Mouse (Mus musculus): ENCODE data around the gene Gapdh.

Gene Gapdh

DNA sequence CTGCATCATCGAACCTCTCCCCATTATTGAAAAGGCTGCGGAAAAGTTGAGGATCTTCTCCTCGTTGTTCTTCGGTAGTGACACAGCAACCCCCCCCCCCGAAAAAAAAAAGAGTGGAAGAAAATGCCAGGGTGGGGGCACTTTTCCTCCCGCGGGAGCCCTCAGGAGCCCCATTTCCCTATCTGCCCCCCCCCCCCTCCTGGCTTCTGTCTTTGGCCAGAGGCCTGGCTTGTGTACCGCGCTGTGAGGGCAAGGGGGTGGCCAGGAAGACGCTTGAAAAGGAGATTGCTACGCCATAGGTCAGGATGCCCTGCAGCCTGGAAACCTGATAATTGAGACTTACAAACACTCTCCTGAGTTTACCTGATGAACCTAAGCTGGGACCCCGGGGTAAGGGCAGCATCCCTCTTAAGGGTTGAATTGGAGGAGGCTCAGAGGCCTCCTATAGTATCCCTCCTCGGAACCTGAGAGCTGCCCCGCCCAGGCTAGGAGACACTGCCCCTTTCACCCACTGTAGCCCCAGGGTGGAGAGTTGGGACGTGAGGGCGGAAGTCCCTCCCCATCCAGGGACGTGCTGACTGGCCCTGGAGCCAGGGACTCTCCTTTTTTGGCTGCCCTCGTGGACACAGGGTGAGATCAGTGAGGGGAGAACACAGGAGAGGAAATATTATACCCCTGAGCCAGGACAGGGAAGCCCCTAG is at the start of gene Gapdh:
Gapdh (minus strand) TSS at position 417 of the 701 bp plus-strand sequence.
- peak; percentile 86 for DNase-seq

DNA sequence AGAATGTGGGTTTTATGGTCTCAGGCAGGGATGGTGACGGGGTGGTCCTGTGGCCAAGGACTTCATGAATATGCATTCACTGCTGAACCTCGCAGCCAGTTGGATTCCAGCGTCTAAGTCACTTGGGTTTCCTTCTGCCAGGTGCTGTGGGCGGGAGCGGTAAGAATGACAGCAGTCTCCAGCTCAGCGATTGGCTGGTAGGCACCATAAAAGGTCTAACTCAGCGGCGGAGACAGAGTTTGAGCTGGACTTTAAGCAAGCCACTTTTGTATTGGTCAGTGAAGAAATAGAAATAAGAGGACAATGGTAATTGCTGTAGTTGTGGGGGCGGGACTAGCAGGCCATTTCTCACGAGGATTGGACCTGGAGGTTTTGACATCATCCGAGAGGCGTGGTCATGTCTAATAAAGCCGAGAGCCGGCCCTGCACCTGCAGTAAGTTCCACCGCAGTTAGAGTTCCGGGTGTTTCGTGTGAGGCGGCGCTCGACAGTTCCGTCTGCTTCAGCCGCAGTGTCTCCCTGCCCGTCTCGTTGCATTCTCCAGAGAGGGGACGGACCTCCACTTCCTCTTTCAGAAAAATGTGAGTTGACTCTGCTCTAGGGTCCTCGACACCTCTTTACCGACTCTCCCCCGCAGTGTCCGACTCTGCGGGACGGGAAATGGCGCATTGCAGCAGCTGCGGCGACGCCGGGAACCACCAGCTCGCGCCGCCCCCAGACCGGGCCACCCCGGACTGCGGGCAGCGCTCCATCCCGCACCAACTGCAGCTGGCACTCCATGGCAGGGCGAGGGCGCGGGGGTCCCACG is 49.1 kb upstream of the Gapdh start, which contains the start of gene Vamp1:
Vamp1 (plus strand) TSS at position 404 of the 807 bp plus-strand sequence.
- peak; percentile 97 for DNase-seq

DNA sequence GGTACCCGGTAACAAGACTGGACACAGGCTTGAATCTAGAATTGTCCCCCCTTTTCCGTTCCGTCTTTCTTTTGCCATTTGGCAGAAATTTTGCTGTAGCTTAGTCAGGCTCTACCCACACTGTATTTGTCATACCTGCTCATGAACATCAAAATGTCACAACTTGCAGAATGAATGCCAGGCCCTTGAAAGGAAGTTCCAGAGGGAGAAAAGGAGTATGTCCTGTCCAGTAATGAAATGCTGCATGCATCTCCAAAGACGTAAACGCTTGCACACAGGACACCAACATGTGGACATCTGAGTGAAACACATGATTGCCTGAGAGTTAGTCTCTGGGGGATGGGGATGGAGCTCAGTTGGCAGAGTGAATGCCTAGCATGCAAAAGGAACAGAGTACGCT is 47.4 kb upstream of the Gapdh start:
- DNase-seq: no peak

DNA sequence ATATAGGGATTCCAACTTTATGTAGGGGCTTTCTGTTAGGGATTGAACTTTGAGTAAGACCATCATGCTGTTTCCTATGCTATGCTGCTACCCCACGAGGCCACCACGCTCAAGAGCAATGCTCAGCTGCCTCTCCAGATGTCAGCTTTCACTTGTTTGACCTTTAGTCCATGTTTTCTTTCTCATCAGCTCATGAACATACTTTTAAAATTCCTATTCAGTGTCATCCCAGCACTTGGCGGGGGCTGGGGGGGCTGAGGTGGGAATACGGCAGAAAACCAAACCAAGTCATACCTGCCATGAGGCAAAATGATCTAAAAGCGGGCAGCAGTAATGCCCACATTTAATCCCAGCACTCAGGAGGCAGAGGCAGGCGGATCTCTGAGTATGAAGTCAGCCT is 46.9 kb upstream of the Gapdh start:
- no peak for DNase-seq

DNA sequence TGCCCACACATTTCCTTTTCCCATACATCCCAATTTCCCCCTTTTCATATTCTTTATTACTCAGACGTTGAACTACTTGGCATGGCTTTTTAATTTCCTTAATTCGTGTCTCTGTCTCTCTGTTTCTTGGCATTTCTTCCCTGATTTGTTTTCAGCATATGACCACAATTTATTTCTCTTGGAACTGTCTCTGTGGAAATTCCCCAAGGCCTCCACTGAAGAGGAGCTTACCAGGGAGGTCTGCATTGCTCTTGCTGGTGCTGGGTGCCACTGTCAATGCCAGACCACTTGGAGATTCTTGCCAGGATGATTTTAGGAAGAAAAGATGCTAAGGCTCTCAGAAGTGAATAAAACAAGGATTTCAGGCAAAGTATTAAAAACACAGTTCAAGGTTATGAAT is 46.4 kb upstream of the Gapdh start:
- DNase-seq: no peak

DNA sequence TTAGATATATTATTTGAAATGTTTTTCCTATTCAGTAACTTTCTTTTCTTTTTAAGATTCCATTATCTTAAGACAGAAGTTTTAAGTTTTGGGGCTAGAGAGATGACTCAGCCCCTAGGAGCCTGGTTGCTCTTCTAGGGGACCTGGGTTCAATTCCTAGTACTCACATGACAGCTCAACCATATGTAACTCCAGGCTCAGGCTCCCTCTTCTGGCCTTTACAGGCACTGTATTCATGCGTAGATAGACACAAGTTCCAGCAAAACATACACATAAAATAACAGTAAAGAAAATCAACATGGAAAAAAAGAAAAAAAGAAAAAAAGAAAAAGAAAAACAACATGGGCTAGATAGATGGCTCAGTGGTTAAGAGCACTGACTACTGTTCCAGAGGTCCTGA is 44.2 kb upstream of the Gapdh start:
- no peak for DNase-seq

DNA sequence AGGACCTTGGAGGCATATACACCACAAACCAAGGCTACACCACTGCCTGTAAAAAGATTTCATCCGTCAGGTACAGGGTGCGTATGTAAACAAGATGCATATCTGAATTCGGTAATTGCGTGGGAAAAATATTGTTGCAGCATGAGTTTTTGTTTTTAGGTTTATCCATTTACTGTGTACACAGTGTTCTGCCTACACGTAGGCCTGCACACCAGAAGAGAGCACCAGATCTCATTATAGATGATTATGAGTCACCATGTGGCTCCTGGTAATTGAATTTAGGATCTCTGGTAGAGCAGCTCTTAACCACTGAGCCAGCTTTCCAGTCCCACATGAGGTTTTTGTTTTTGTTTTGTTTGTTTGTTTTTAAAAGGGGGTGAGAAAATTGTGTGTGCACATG is 30.9 kb upstream of the Gapdh start:
- no peak for DNase-seq

DNA sequence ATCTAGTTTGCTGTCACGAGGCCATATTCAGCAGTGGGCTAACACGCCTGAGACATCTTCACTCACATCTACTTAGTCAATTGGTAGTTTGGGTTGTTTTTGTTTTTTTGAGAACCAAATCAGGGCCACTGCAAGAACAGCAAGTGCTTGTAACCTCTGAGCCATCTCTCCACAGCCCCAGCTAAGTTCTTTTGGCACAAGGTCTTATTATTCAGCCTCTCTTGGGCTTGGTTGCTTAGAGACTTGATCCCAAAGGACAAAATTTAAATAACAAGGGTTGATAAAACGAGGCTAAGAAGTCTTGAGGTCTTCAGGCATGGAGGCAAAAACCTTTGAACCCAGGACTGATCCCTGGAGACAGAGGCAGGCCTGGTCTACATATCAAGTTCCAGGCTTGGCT is 30.0 kb upstream of the Gapdh start:
- no peak for DNase-seq

DNA sequence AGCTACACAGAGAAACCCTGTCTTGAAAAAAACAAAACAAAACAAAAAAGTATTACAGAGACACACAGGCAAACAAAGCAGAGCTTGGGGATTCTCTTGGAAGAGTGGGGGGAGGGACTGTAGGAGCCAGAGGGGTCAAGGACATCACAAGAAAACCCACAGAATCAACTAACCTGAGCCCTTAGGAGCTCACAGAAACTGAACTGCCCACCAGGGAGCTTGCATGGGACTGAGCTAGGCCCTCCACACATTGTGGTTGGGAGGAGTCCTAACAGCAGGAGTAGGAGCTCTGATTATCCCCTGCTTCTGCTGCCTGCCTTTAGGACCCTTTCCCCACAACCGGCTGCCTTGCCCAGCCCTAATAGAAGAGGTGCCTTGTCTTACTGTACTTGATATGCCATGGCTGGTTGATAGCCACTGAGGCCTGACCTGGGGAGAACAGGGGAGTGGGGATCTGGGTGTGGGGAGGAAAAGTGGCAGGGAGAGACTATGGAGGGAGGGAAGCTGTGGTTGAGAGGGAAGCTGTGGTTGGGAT is 29.3 kb upstream of the Gapdh start:
- no peak for DNase-seq

DNA sequence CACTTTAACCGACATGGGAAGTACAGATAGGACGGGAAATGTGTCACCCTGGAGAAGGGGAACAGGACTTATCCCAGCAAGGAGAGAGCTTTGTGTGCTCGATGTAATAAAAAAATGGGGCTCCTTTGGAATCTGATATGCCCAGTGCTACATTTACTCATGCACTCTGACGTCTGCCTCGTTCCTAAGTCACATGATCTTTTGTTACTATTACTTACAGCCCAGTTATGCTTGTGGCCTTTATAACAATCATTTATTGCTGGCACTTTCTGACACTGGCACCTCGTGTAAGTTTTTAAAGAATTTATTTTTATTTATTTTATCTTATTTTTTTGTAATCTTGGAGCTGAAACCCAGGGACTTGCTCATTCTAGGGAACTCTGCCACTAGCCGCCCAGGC is 27.1 kb upstream of the Gapdh start:
- no peak for DNase-seq

DNA sequence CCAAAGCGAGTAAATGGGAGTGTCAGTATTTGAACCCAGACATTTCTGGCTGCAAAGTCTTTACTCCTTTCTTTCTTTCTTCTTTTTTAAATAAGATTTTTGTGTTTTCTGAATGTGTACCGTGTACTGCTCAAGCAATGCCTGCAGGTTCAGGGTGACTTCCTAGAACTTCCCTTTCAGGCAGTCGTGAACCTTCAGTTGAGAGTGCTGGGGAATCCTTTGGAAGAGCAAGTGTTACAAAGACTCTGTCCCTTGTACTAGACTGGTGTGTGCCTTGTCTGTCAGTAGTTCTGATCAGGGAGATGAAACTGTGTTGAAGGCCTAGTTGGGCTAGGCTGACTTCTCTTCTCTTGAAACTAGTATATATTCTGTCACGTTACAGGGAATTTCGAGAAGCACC is 26.6 kb upstream of the Gapdh start:
- no peak for DNase-seq

DNA sequence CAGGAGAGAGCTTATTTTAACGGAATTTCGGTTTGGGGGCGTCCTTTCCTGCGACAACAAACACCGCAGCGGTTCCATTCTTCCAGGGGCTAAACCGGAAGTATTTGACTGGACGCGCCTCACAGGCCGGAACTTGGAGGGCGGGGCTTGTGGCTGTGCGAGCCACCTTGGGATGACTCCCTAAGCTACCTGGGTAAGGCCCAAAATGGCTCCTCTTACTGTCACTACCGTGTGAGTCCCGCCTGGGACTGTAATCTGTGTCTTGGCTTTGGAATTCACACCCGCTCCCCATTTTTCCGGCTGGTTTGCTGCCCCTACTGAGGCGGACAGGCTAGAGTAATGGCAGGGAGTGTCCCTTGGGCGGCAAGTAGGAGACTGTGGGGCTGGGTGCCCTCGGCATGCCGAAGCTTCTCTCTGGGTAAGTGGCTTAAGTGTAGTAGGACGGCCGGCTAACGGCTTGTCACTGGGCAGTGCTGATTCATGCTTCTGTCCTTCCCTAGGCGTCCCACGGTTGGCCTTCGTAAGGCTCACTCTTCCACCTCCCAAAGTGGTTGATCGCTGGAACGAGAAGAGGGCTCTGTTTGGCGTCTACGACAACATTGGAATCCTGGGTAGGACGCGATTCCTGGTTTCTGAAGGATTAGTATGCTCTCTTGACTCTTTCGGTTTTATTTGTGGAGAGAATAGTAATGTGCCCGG is 25.9 kb upstream of the Gapdh start:
- peak; percentile 94 for DNase-seq

DNA sequence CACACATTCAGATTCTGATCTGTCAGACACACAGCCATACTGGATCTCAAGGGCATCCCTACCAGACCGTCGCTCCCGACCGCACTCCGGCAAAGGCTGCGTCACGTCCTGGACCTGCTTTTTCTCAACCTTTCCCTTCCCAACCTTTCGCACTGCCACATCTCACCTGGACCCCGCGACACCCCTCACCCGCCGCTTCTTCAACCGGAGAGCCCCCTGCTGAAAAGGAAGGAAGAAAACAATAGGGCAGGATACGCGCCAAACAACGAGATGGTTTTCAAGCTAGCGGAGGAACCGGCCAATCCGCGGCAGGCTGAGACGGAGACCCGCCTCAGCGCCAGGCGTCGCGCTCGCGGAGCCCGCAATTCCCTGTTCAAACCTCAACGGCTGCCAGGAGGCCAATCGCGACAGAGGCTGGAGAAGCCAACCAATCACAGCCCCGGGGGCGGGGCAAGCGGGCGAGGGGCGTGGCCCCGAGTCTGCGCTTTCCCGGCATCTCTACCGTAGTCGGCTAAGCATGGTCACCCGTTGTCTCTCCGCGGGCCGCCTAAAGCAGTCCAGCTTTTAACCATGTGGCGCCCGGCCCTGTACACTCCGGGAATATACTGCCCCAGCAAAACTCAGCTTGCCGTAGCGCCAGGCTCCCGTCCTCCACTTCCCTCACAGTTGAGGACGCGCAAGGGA is 25.2 kb upstream of the Gapdh start, which contains the start of the genes Ncapd2 and Mrpl51:
Ncapd2 (minus strand) TSS at position 370 of the 684 bp plus-strand sequence.
Mrpl51 (plus strand) TSS at position 470 of the 684 bp plus-strand sequence.
- DNase-seq: peak; percentile 97

DNA sequence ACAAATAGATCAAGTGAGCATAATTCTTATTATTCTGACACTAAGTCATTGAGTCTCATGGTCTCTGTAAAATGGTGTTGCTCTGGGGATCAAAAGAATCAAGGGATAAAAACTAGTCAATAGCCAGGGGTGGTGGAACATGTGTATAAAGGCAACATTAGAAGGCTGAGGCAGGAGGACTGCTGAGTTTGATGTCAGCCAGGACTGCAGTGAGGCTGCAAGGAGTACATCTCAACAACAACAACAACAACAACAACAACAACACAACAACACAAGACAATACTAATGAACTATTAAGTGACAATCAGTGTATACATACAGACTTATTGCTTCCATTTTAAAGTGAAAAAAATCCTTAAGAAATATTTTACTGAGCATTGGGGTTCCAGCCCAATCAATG is 24.5 kb upstream of the Gapdh start:
- no peak for DNase-seq

DNA sequence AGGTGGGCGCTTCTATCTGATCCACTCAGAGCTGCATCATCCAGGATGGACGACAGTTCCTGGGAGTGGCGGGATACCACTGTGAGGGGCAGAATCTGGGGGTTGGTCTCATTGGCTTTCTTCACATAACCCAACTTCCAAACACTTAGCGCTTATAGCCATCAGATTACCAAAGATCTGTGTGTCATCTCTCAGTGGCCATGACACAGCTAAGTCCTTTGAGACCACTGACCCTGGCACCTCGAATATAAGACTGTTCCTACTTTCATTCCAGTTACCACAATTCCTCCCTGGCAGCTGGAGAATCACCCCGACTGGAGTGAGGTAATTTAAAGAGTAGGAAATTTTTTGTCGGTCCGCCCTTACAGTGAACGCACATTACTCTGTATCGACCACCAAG is 19.9 kb upstream of the Gapdh start:
- DNase-seq: no peak

DNA sequence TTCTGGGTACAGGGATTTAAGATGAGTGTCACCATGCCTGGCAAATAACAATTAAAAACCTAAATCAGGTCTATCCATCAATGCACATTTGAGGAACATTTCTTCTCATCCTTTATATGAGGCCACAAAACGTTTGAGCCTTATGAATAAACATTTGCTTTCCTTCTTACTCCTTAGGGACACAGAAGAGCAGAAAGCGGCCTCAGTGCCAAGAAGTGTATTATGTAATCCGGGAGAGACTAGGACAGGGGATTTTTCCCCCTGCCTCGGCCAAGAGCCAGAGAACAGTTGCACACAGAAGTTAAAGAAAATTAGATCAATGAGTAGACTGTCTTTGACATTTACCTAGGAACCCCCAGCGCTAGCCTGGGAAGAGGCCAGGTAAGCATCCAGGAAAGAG is 15.9 kb upstream of the Gapdh start:
- DNase-seq: no peak

DNA sequence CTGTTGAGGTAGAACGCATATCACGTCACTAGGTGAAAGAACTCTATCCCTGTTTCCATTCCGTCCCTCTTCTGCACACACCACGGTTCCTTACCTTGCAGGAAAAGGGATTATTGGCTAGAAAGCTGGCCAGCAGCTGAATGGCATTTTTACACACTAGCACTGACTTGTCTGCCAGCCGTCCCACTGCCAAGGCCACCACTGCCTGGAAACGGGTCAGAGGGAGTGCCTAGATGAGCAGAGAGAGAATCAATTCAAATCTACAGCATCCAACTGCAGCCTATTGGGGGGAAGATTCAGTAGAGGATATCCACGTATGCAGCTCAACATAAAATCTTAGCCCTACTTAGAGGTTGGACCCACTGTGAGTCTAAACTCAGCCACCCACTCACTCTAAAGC is 13.3 kb upstream of the Gapdh start:
- DNase-seq: no peak

DNA sequence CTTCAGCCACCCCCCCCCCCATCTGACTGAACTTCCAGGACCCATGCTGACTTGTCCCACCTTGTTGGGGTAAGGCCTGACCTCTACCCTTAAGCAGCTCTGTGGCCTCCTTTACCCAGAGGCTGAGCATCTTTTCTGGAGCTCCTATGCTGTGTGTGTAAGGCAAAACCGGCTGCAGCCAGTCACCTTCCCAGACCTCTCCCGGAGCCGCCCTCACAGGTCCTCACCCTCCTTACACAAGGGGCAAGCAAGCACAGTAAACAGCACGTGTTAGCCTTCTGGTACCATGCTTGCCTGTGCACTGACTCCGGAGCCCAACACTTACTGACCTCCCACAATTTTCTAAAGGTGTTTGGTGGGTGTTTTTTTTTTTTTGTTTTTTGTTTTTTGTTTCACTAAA is 9.2 kb upstream of the Gapdh start:
- no peak for DNase-seq

DNA sequence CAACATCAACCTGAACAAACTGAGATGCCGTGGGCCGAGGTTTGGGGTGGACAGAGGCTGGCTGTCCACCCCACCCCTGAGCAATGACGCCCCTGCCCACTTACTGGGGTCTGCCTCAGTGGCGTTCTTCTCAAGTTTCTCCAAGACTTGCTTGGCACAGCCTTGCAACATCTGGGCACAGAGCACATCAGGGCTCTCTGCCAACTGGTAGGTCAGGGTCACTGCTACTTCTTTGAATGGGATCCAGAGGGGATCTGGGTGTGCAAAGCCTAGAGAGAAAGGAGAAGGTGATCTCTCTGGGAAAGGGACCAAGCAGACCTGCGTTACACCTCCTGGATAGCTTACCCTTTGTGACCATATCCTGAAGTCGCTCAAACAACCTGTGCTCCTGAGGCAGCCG is 7.0 kb upstream of the Gapdh start:
- no peak for DNase-seq

DNA sequence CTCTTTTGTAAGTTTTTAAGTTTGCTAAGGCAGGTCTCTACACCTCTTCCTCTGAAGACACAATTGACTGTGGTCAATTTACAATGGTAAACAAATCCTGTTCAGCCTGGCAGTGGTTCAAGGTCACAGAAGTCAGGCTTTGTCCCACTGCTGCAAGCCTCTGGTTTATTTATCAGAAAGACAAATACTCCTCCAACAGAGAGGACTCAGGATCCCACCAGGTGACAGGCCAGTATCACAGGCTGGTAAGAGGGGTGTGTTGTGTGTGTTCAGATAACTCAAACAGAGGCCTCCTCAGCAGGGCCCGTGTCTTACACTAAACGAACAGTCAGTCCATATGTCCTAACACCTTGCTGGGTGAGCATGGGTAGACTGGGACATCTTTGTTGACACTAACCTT is 6.2 kb upstream of the Gapdh start:
- DNase-seq: no peak

DNA sequence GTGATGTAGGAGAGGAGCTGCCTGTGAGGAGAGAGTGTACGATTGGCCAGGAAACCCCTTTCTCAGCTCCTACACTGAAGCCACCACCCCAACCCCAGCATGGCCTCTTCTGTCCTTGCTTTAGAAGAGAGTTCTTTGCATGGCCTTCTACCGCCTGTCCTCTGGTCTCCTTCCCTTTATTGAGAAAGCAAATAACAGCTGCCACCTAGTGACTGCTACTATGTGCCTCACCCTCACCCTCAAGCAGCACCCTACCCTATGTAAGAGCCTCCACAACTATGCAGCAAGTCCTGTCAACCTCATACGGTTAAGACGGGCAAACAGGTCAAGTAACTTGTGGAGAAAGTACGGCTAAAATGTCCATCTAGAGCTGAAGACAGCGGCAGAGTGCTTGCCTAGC is 3.9 kb upstream of the Gapdh start:
- DNase-seq: no peak

DNA sequence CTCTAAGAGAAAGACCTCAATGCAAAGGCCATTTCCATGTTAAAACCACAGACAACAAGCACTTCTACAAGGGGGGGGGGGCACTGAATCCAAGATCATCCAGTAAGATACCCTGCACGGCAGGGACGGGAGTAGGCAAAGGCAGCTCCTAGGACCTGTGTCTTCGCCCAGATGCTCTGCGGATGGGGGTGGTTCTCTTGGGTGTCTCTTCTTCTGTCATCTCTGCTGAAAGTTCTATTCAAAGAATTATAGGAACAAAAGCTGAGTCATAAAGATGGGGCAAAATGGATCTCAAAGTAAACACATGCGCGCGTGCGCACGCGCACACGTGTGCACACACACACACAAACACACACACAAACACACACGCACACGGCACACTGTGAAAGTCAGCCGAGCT is 1.8 kb upstream of the Gapdh start:
- DNase-seq: no peak

Measured in kidney, adult 18-20 months (tissue).